Mouse (Mus musculus) heart, embryonic 14.5 days (tissue): ENCODE data around the gene Qpctl. TPM values are rescaled to one million over a fixed set of nuclear protein-coding genes. Genes with fewer than 3 reads are reported as not detected.
"Not testable (repeated sequence)": the region's sequence is repeated elsewhere in the genome, so short reads cannot be mapped to it uniquely, and the experiment has no call there.

Source experiments
- ATAC-seq: fragments of 200-750 bp; cut with Nextera tagmentation; 2 replicates; pipeline ENCODE4 v1.8.0; 2017; ENCODE audit warnings: low read depth, moderate TSS enrichment; ENCODE audit not compliant: insufficient number of reproducible peaks, insufficient read depth, low FRiP score
- H3K27ac ChIP-seq, 2 experiments: fragments of 200-500 bp in 1 of 2; fragments of 300-500 bp in 1 of 2; sonication (generic) in 1 of 2; replicated peaks in 1 of 2; 2 replicates each; pipeline ENCODE4 v1.5.1; 2012 to 2014; ENCODE audit warnings: low read depth in 2 of 2, low read length in 2 of 2, control low read depth in 1 of 2, mild to moderate bottlenecking in 1 of 2, mixed read lengths in 1 of 2; ENCODE audit not compliant: control insufficient read depth in 1 of 2, insufficient read depth in 1 of 2
- H3K27me3 ChIP-seq: fragments of 300-500 bp; sonication (generic); 2 replicates; pipeline ENCODE4 v1.6.1; 2014; ENCODE audit warnings: mild to moderate bottlenecking, low read length, control low read depth; ENCODE audit not compliant: control insufficient read depth, insufficient read depth
- H3K36me3 ChIP-seq: fragments of 300-500 bp; sonication (generic); 2 replicates; pipeline ENCODE4 v1.6.1; 2014; ENCODE audit warnings: mild to moderate bottlenecking, control low read depth, low read length, mixed read lengths; ENCODE audit not compliant: control insufficient read depth, insufficient read depth
- H3K4me1 ChIP-seq, 2 experiments: fragments of 200-500 bp in 1 of 2; fragments of 300-500 bp in 1 of 2; sonication (generic) in 1 of 2; 2 replicates each; pipeline ENCODE4 v1.6.1; 2012 to 2014; ENCODE audit warnings: low read length in 2 of 2, control low read depth in 1 of 2, mixed read lengths in 1 of 2; ENCODE audit not compliant: control insufficient read depth in 2 of 2, insufficient read depth in 2 of 2
- H3K4me2 ChIP-seq: fragments of 300-500 bp; sonication (generic); 2 replicates; pipeline ENCODE4 v1.6.1; 2014; ENCODE audit warnings: mild to moderate bottlenecking, low read length
- H3K4me3 ChIP-seq, 2 experiments: fragments of 200-500 bp in 1 of 2; fragments of 300-500 bp in 1 of 2; sonication (generic) in 1 of 2; 2 replicates each; pipeline ENCODE4 v1.5.1; 2012 to 2014; ENCODE audit warnings: low read length in 2 of 2, mild to moderate bottlenecking in 2 of 2, control low read depth in 1 of 2, low read depth in 1 of 2, moderate library complexity in 1 of 2; ENCODE audit not compliant: control insufficient read depth in 1 of 2, insufficient read depth in 1 of 2
- H3K9ac ChIP-seq: fragments of 300-500 bp; sonication (generic); 2 replicates; pipeline ENCODE4 v1.6.1; 2014; ENCODE audit warnings: mild to moderate bottlenecking, low read length
- H3K9me3 ChIP-seq: fragments of 300-500 bp; sonication (generic); 2 replicates; pipeline ENCODE4 v1.6.1; 2016; ENCODE audit warnings: low read length, control low read depth; ENCODE audit not compliant: control insufficient read depth
- WGBS: fragments of 180-500 bp; shearing (Covaris S2); extraction: QIAGEN DNeasy Blood & Tissue Kit; methylation state at CpG from one replicate; pipeline ENCODE4 v1.1.7; 2014; 5-methylcytosine and 5-hydroxymethylcytosine counted together
- polyA plus RNA-seq: library from polyadenylated mRNA; unstranded; fragments of >200 nt; fragmentation: Nextera tagmentation; extraction: Ambion mirVana; gene quantifications from 2 replicates; pipeline ENCODE4 v1.2.1, GENCODE M21; 2014

Qpctl gene
- polyA plus RNA-seq, 1 experiment from 2014 or later, result 7.0 TPM

DNA sequence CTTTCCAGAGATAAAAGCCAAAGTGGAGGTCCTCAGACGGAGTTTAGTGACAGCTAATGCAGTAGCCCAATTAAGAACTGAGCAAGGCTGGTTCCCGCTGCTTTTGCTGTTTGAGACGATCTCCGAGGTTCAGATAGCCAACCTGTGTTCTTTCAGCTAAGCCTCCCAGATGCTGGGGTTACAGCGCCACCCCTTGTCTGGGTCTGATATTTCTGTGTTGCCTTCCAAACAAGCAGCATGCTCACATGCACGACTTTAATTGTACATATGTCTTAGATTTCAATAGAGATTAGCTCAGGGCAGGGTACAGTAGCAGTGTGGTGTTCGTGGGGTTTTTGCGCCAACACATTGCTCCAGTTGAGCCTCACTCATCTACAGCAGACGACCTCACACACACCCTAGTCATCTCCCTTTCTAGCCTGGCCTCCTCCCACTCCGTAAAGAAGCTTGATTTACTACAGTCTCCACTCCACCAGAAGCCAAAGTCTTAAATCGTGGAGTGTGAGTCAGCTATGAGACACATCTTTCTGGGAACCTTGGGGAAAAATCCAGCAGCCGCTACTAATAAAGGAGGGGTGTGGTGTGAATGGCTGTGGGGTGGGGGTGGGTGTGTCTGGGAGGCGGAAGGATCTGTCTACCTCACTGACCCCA lies 6.9 kb upstream of the Qpctl start:
- peaks cover 46% of the 10 kb centered on the region for H3K36me3 ChIP-seq
- H3K4me2 ChIP-seq, result no peak overlapping the region
- no peak overlapping the region for H3K9ac ChIP-seq
- no peaks in the 10 kb centered on the region for H3K9me3 ChIP-seq
- WGBS, result 58% methylated on average over 13 of the region's 13 CpGs
- H3K27ac ChIP-seq, result no peak overlapping the region
- peaks cover 10% of the 10 kb centered on the region; the same call in 1 of the 2 replicates for H3K27me3 ChIP-seq
- ATAC-seq, result no peak
- peaks cover 10 to 20% of the 10 kb centered on the region in 2 experiments for H3K4me1 ChIP-seq
- H3K4me3 ChIP-seq, result no peak overlapping the region

DNA sequence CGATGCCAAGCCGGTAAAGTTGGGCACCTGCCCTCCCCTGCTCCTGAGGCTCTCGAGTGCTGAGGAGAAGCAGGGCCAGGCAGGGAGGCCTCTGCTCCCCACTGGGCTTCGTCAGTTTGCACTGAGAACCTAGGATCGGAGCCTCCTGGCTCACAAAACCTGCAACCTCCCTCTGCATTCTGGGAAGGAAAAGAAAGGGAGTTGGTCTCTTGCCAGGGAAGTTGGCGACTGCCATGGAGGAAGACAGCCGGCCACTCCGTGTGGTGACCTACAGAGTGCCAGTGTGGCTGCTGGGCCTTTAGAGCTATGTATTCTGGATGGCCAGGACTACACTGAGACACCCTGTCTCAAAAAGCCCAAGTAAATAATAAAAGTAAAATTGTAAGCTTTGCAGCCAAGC lies 5.7 kb upstream of the Qpctl start:
- peaks cover 10 to 21% of the 10 kb centered on the region in 2 experiments for H3K4me1 ChIP-seq
- no peak overlapping the region; the same call in 1 of the 2 replicates for H3K9ac ChIP-seq
- ATAC-seq, result no peak
- H3K27ac ChIP-seq, result no peak overlapping the region
- H3K4me3 ChIP-seq, result no peak overlapping the region
- WGBS, result 68% methylated on average over 8 of the region's 8 CpGs
- peaks cover 8% of the 10 kb centered on the region; the same call in 1 of the 2 replicates for H3K27me3 ChIP-seq
- H3K4me2 ChIP-seq, result no peak overlapping the region
- peaks cover 46% of the 10 kb centered on the region for H3K36me3 ChIP-seq
- H3K9me3 ChIP-seq, result no peaks in the 10 kb centered on the region

DNA sequence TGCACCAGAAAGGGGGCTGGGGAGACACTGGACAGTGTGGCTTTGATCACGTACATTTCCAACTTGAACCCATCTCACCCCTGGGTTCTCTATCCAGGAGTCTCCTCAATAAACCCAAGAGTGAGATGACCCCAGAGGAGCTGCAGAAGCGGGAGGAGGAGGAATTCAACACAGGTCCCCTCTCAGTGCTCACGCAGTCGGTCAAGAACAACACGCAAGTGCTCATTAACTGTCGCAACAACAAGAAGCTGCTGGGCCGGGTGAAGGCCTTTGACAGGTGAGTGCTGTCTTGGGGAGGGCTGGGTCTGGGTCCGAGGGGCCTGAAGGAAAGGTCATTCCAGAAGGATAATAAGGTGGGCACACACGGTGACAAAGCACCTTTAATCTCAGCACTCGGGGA lies 2.0 kb upstream of the Qpctl start:
- H3K9me3 ChIP-seq, H3K4me3 ChIP-seq, H3K27ac ChIP-seq, H3K9ac ChIP-seq, H3K27me3 ChIP-seq, H3K4me2 ChIP-seq, ATAC-seq: not testable (repeated sequence)
- H3K4me1 ChIP-seq, result peaks cover 5 to 20% of the 10 kb centered on the region in 2 experiments; a peak in 3 of 4 replicates
- peaks cover 48% of the 10 kb centered on the region for H3K36me3 ChIP-seq
- WGBS, result 85% methylated on average over 10 of the region's 10 CpGs

DNA sequence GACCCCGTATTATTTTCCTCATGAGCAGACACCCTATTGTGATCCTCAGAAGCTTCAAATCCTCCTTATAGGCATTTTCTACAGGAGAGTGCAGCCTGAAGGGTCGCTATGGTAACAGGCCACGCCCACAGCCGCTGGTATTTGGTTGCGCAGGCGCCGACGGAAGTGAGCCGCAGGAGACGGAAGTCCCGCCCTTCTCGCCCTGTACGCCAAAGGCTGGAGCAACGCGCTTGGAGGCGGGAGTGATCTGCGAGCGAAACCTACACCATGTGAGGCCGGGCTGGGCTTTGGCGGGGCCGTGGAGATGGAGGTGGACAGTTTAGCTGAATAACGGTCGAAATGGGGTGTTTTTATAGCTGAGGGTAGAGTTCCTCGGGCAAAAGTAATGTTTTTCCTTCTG lies 535 bp upstream of the Qpctl start, which contains the start of gene Snrpd2:
Gene Snrpd2 (plus strand): TSS at position 97 of the 400 bp plus-strand sequence.
- H3K4me2 ChIP-seq, result peak within 1 kb of the TSS; percentile 90
- peak within 1 kb of the TSS; percentile 70 to 89 for H3K27ac ChIP-seq
- H3K4me1 ChIP-seq, result peaks cover 5 to 20% of the 10 kb centered on the region in 2 experiments; a peak in 3 of 4 replicates
- H3K9me3 ChIP-seq, result no peaks in the 10 kb centered on the region
- peaks cover 41% of the 10 kb centered on the region for H3K36me3 ChIP-seq
- under 1% methylated on average over 24 of the region's 24 CpGs for WGBS
- peak; percentile 90 for ATAC-seq
- peak within 1 kb of the TSS; percentile 60 to 66 for H3K4me3 ChIP-seq
- peak within 1 kb of the TSS; percentile 84 for H3K9ac ChIP-seq
- H3K27me3 ChIP-seq, result no peaks in the 10 kb centered on the region

DNA sequence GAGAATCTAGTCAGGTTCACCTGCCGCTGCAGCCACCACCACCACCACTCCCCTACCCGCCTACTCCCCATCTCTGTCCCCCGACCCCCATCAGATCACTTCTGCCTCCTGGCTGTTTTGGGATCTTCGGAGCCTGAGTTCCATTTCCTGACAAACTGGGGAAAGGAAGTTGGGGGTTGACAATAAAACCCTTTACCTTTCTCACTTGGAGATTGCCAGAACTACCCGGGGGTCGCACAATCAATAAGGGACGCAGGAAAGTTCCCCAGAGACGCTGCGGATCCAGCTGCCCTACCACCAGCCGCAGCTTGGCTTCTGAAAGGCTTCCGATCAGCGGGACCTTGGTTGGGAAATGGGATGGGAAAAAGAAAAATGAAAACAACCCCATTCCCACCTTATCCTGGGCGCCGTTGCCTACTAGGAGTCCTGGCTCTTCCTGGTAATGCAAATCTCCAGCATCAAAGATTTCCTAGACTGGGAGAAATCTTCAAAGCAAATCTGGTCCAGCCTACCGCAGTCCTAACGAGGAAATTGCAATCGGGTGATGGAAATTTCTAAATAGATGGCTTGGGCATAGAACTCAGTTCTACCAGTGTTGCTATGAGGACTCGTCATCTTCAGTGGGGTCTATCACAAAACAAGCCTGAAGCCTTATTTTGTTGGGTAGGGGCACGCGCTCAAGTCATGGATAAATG lies 764 bp downstream of the Qpctl start:
- Histone ChIP-seq H3K27me3 (no peaks in the 10 kb centered on the region), H3K9me3 (no peaks in the 10 kb centered on the region), H3K27ac (peak overlapping the region; percentile 70 to 89), H3K4me3 (peak overlapping the region; percentile 60 to 66), H3K4me1 (peaks cover 5 to 20% of the 10 kb centered on the region in 2 experiments; a peak in 3 of 4 replicates), H3K36me3 (peaks cover 28% of the 10 kb centered on the region), H3K4me2 (peak overlapping the region; percentile 90), H3K9ac (peak overlapping the region; percentile 73)
- WGBS, result 11% methylated on average over 20 of the region's 20 CpGs
- no peak for ATAC-seq

DNA sequence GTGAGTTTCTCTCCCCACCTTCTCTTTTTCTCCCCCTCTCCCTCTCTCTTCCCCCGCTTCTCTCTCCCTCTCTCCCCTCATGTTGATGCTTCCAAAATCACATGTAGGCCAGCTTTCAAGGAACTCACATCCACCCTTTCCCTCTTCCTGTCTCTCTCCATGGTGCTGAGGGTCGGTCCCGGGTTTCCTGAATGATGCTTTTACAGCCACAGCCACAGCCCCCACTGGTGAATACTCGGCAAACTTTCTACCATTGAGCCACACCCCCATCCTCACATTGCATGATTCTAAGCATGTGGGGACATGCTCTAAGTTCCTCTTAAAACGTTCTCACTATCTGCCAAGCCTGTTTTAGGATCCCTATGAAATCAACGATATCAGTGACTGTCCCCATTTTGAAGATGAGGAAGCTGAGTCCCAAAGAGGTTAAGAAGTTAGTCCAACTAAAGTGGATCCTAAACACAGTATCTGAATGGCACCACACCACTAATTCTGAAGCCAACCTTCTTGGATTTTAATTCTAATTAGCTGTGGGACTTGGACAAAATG lies 1.5 kb downstream of the Qpctl start:
- 40% methylated on average over 6 of the region's 6 CpGs for WGBS

DNA sequence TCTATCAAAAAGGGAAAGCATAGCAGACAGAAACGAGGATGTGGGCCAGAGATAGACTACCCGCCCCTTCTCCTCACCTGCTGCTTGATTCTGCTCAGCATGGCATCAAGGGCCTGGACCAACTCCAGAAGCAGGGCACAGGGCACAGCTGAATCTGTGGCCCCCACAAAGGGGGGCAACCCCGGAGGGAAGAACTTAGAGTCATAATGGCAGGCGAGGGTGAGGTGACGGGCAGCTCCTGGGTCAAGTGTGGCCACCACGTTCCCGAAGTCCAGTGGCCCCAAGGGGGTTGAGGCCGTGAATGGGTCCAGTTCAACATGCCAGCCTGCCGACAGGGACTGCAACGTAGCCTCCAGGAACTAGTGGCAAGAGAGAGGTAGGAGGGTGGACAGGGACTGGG lies 2.3 kb downstream of the Qpctl start:
- no peak overlapping the region for H3K27ac ChIP-seq
- no peaks in the 10 kb centered on the region for H3K9me3 ChIP-seq
- no peak overlapping the region for H3K4me2 ChIP-seq
- 85% methylated on average over 10 of the region's 10 CpGs for WGBS
- H3K4me3 ChIP-seq, result no peak overlapping the region
- no peak for ATAC-seq
- H3K4me1 ChIP-seq, result peaks cover 5 to 20% of the 10 kb centered on the region in 2 experiments; a peak in 3 of 4 replicates
- H3K36me3 ChIP-seq, result peaks cover 17% of the 10 kb centered on the region
- H3K9ac ChIP-seq, result no peak overlapping the region
- H3K27me3 ChIP-seq, result no peaks in the 10 kb centered on the region

More for the DNA sequence above, 1.5 kb downstream of the Qpctl start:
- H3K27ac ChIP-seq, result no peak overlapping the region
- no peaks in the 10 kb centered on the region for H3K27me3 ChIP-seq
- no peaks in the 10 kb centered on the region for H3K9me3 ChIP-seq
- H3K36me3 ChIP-seq, result peaks cover 20% of the 10 kb centered on the region
- H3K9ac ChIP-seq, result no peak overlapping the region
- peaks cover 5 to 20% of the 10 kb centered on the region in 2 experiments; a peak in 3 of 4 replicates for H3K4me1 ChIP-seq
- H3K4me3 ChIP-seq, result no peak overlapping the region
- peak overlapping the region; percentile 90 for H3K4me2 ChIP-seq
- no peak for ATAC-seq
